Mouse (Mus musculus) midbrain, embryonic 12.5 days (tissue): ENCODE measurements around the gene Casz1. TPM values are rescaled to one million over a fixed set of nuclear protein-coding genes. Genes with fewer than 3 reads are reported as not detected.

Experiments
- ATAC-seq: fragments of 200-750 bp; cut with Nextera tagmentation; 2 replicates; pipeline ENCODE4 v1.8.0; 2017; ENCODE audit warnings: low read depth, moderate TSS enrichment, moderate library complexity; ENCODE audit not compliant: low FRiP score
- H3K27ac ChIP-seq: fragments of 300-500 bp; sonication (generic); replicated peaks from 2 replicates; pipeline ENCODE4 v1.5.1; 2016; ENCODE audit warnings: mild to moderate bottlenecking
- H3K27me3 ChIP-seq: fragments of 300-500 bp; sonication (generic); 2 replicates; pipeline ENCODE4 v1.6.1; 2016; ENCODE audit warnings: mild to moderate bottlenecking
- H3K36me3 ChIP-seq: fragments of 300-500 bp; sonication (generic); 2 replicates; pipeline ENCODE4 v1.6.1; 2016
- H3K4me1 ChIP-seq: fragments of 300-500 bp; sonication (generic); 2 replicates; pipeline ENCODE4 v1.6.1; 2016
- H3K4me2 ChIP-seq: fragments of 300-500 bp; sonication (generic); replicated peaks from 2 replicates; pipeline ENCODE4 v1.6.1; 2016; ENCODE audit warnings: mild to moderate bottlenecking, moderate library complexity
- H3K4me3 ChIP-seq: fragments of 300-500 bp; sonication (generic); 2 replicates; pipeline ENCODE4 v1.5.1; 2016; ENCODE audit warnings: mild to moderate bottlenecking
- H3K9ac ChIP-seq: fragments of 300-500 bp; sonication (generic); replicated peaks from 2 replicates; pipeline ENCODE4 v1.6.1; 2016; ENCODE audit warnings: mild to moderate bottlenecking, moderate library complexity
- H3K9me3 ChIP-seq: fragments of 300-500 bp; sonication (generic); 2 replicates; pipeline ENCODE4 v1.6.1; 2016; ENCODE audit warnings: mild to moderate bottlenecking
- WGBS: fragments of 180-500 bp; shearing (Covaris S2); methylation state at CpG from one replicate; pipeline ENCODE4 v1.1.7; 2016; 5-methylcytosine and 5-hydroxymethylcytosine counted together
- polyA plus RNA-seq: library from polyadenylated mRNA; unstranded; fragments of >200 nt; fragmentation: Nextera tagmentation; extraction: Ambion mirVana; gene quantifications from 2 replicates; pipeline ENCODE4 v1.2.1, GENCODE M21; 2016

Gene Casz1
- polyA plus RNA-seq, 1 experiment from 2014 or later, result 3.3 TPM

- no peak overlapping the region for H3K4me3 ChIP-seq
- no peak overlapping the region for H3K4me2 ChIP-seq
- peaks cover 89% of the 10 kb centered on the region for H3K27me3 ChIP-seq
- no peak overlapping the region for H3K27ac ChIP-seq
- H3K36me3 ChIP-seq, result no peaks in the 10 kb centered on the region
- no peak for ATAC-seq
- peaks cover 41% of the 10 kb centered on the region for H3K4me1 ChIP-seq
- no peak overlapping the region for H3K9ac ChIP-seq
- H3K9me3 ChIP-seq, result no peaks in the 10 kb centered on the region
- 91% methylated on average over 7 of the region's 7 CpGs for WGBS
Measured at GRCm38 (mm10) chr4:148869566-148869965, 65.3 kb downstream of the Casz1 start.

GRCm38 (mm10) chr4:148870496-148870895, 66.3 kb downstream of the Casz1 start:
- no peak for ATAC-seq
- Histone ChIP-seq H3K36me3 (no peaks in the 10 kb centered on the region), H3K4me1 (peaks cover 41% of the 10 kb centered on the region), H3K4me2 (no peak overlapping the region), H3K9ac (no peak overlapping the region), H3K4me3 (no peak overlapping the region), H3K27me3 (peaks cover 89% of the 10 kb centered on the region), H3K9me3 (no peaks in the 10 kb centered on the region), H3K27ac (no peak overlapping the region)
- 86% methylated on average over 4 of the region's 4 CpGs for whole genome bisulfite sequencing

GRCm38 (mm10) chr4:148871751-148872334, 67.6 kb downstream of the Casz1 start:
- H3K4me3 ChIP-seq, result no peak overlapping the region
- H3K27ac ChIP-seq, result no peak overlapping the region
- no peaks in the 10 kb centered on the region for H3K9me3 ChIP-seq
- 48% methylated on average over 10 of the region's 10 CpGs for WGBS
- H3K9ac ChIP-seq, result no peak overlapping the region
- peaks cover 43% of the 10 kb centered on the region for H3K4me1 ChIP-seq
- H3K36me3 ChIP-seq, result no peaks in the 10 kb centered on the region
- H3K4me2 ChIP-seq, result no peak overlapping the region
- H3K27me3 ChIP-seq, result peaks cover 90% of the 10 kb centered on the region
- ATAC-seq, result no peak

GRCm38 (mm10) chr4:148872372-148872771, 68.1 kb downstream of the Casz1 start:
- peaks cover 42% of the 10 kb centered on the region for H3K4me1 ChIP-seq
- 75% methylated on average over 9 of the region's 9 CpGs for WGBS
- no peak overlapping the region for H3K27ac ChIP-seq
- no peak overlapping the region for H3K4me3 ChIP-seq
- H3K9me3 ChIP-seq, result no peaks in the 10 kb centered on the region
- no peaks in the 10 kb centered on the region for H3K36me3 ChIP-seq
- H3K4me2 ChIP-seq, result no peak overlapping the region
- ATAC-seq, result no peak
- H3K27me3 ChIP-seq, result peaks cover 95% of the 10 kb centered on the region
- H3K9ac ChIP-seq, result no peak overlapping the region

DNA sequence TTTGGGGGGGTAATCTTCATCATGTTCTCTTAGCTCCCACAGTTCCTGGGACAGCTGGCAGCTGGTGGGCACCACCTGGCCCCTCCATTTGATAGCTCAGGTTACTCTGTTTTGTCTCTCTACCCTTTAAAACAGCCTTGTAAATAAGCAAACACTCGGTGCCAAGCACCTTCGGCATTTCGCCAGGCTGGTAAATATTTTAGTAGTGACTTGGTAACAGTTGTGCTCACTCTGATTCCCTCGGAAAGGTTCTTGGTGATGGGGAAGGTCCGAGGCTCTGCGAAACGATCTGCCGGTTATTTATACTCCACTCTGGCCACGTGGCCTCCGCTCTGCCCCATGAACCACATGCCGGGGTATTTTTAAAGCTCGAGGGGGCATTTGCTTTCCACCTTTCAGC, 68.6 kb downstream of the Casz1 start:
- no peak overlapping the region for H3K27ac ChIP-seq
- H3K9ac ChIP-seq, result no peak overlapping the region
- H3K4me3 ChIP-seq, result no peak overlapping the region
- H3K27me3 ChIP-seq, result peaks cover 96% of the 10 kb centered on the region
- no peaks in the 10 kb centered on the region for H3K36me3 ChIP-seq
- WGBS, result 80% methylated on average over 12 of the region's 12 CpGs
- no peak for ATAC-seq
- H3K9me3 ChIP-seq, result no peaks in the 10 kb centered on the region
- H3K4me2 ChIP-seq, result no peak overlapping the region
- peaks cover 38% of the 10 kb centered on the region for H3K4me1 ChIP-seq

GRCm38 (mm10) chr4:148876166-148876565, 71.9 kb downstream of the Casz1 start:
- Histone ChIP-seq H3K9me3 (no peaks in the 10 kb centered on the region), H3K4me2 (no peak overlapping the region), H3K27ac (no peak overlapping the region), H3K27me3 (peaks cover 97% of the 10 kb centered on the region), H3K4me3 (no peak overlapping the region), H3K36me3 (no peaks in the 10 kb centered on the region), H3K9ac (no peak overlapping the region), H3K4me1 (peaks cover 41% of the 10 kb centered on the region)
- 81% methylated on average over 9 of the region's 9 CpGs for WGBS
- no peak for ATAC-seq

- H3K4me1 ChIP-seq, result peaks cover 41% of the 10 kb centered on the region
Measured at GRCm38 (mm10) chr4:148876867-148877266, 72.6 kb downstream of the Casz1 start.

GRCm38 (mm10) chr4:148878192-148878983, 74.2 kb downstream of the Casz1 start:
- no peaks in the 10 kb centered on the region for H3K36me3 ChIP-seq
- H3K4me1 ChIP-seq, result peaks cover 49% of the 10 kb centered on the region
- no peak overlapping the region for H3K4me3 ChIP-seq
- H3K4me2 ChIP-seq, result no peak overlapping the region
- peaks cover 98% of the 10 kb centered on the region for H3K27me3 ChIP-seq
- H3K9me3 ChIP-seq, result no peaks in the 10 kb centered on the region
- no peak overlapping the region for H3K9ac ChIP-seq
- ATAC-seq, result no peak
- H3K27ac ChIP-seq, result no peak overlapping the region
- WGBS, result 61% methylated on average over 11 of the region's 11 CpGs

More at GRCm38 (mm10) chr4:148876867-148877266, 72.6 kb downstream of the Casz1 start:
- Histone ChIP-seq H3K9me3 (no peaks in the 10 kb centered on the region), H3K4me2 (no peak overlapping the region), H3K27me3 (peaks cover 99% of the 10 kb centered on the region), H3K27ac (no peak overlapping the region), H3K9ac (no peak overlapping the region), H3K4me3 (no peak overlapping the region), H3K36me3 (no peaks in the 10 kb centered on the region)
- no peak for ATAC-seq
- 85% methylated on average over 8 of the region's 8 CpGs for WGBS

DNA sequence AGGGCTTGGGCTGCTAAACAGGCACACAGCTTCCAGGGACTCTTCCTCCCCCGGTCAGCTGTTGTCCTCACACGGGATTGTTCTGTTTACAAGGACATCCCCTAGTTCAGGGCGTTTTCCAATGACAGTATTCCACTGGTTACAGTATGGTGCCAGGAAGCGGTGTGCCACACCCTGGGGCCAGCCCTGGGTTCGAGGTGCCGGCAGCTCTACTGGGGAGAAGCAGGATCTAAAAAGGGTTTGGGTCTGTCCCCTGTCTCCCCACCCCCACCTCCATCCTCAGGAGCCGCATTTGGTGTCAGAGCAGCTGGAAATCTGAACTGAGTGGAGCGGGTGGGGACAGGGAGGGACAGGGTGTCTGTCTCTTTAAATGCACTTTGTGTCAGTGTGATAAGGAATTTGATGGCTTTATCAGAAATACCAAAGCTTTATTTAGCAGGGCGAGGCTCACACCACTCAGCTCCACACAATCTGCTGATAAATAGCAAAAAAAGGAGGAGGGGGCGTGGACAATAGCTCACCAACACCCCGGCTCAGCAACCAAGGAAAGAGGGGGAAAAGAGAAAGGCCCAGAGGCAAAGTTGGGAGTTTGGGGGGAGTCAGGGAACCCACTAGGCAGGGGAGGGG, 74.9 kb downstream of the Casz1 start:
- H3K4me1 ChIP-seq, result peaks cover 51% of the 10 kb centered on the region
- H3K27ac ChIP-seq, result no peak overlapping the region
- no peaks in the 10 kb centered on the region for H3K36me3 ChIP-seq
- peaks cover 98% of the 10 kb centered on the region for H3K27me3 ChIP-seq
- H3K4me3 ChIP-seq, result no peak overlapping the region
- no peak overlapping the region for H3K4me2 ChIP-seq
- WGBS, result 54% methylated on average over 11 of the region's 11 CpGs
- no peak for ATAC-seq
- no peaks in the 10 kb centered on the region for H3K9me3 ChIP-seq
- H3K9ac ChIP-seq, result no peak overlapping the region

DNA sequence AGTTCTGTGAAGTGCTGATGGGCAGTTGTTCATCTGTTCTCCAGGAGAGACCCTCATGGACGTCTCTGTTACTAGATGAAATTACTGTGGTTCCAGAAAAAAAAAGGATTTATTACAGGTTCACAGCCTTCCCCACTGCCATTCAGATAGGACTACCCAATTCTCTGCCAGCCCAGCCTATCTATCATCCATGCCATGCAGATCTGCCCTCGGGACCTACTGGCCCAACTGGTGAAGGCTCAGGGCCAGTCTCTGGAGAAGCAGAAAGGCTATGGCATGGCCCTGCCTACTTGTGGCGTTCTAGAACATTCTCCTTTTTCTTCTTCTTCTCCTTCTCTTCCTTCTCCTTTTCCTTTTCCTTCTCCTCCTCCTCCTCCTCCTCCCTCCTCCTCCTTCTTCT, 75.4 kb downstream of the Casz1 start:
- no peak overlapping the region for H3K9ac ChIP-seq
- H3K36me3 ChIP-seq, result no peaks in the 10 kb centered on the region
- ATAC-seq, result no peak
- no peak overlapping the region for H3K4me3 ChIP-seq
- WGBS, result 89% methylated on average over 3 of the region's 3 CpGs
- no peaks in the 10 kb centered on the region for H3K9me3 ChIP-seq
- H3K27me3 ChIP-seq, result peaks cover 98% of the 10 kb centered on the region
- H3K4me1 ChIP-seq, result peaks cover 55% of the 10 kb centered on the region
- no peak overlapping the region for H3K27ac ChIP-seq
- H3K4me2 ChIP-seq, result no peak overlapping the region

GRCm38 (mm10) chr4:148881001-148881669, 76.9 kb downstream of the Casz1 start:
- H3K9me3 ChIP-seq, result no peaks in the 10 kb centered on the region
- H3K36me3 ChIP-seq, result no peaks in the 10 kb centered on the region
- peaks cover 62% of the 10 kb centered on the region for H3K4me1 ChIP-seq
- H3K4me3 ChIP-seq, result no peak overlapping the region
- peak overlapping the region; percentile 50 for H3K27ac ChIP-seq
- no peak overlapping the region for H3K9ac ChIP-seq
- H3K4me2 ChIP-seq, result 0 out of 2 replicates have a peak overlapping the region, but pooled peaks have one; percentile 11
- 7% methylated on average over 17 of the region's 17 CpGs for WGBS
- ATAC-seq, result no peak
- peaks cover 85% of the 10 kb centered on the region for H3K27me3 ChIP-seq

GRCm38 (mm10) chr4:148881838-148882237, 77.6 kb downstream of the Casz1 start:
- Histone ChIP-seq H3K36me3 (no peaks in the 10 kb centered on the region), H3K9ac (no peak overlapping the region), H3K9me3 (no peaks in the 10 kb centered on the region), H3K4me3 (no peak overlapping the region), H3K27ac (no peak overlapping the region), H3K4me2 (no peak overlapping the region), H3K4me1 (peaks cover 63% of the 10 kb centered on the region), H3K27me3 (peaks cover 84% of the 10 kb centered on the region)
- no peak for ATAC-seq
- 70% methylated on average over 5 of the region's 5 CpGs for WGBS
